Mouse (Mus musculus) erythroblast, adult 5-6 weeks (primary cell): Measurements from ENCODE around the gene Itih3. TPM values are rescaled to one million over a fixed set of nuclear protein-coding genes. Genes with fewer than 3 reads are reported as not detected.

ENCODE experiments used
- ATAC-seq: replicated peaks from 2 replicates; pipeline ENCODE4 v1.8.0; 2016; ENCODE audit warnings: moderate number of reproducible peaks, mild to moderate bottlenecking, moderate TSS enrichment, inconsistent platforms; ENCODE audit not compliant: poor library complexity, low FRiP score, severe bottlenecking
- total RNA-seq, 2 experiments: library from RNA; stranded (forward) in 1 of 2; stranded (reverse) in 1 of 2; fragments of 150-400 nt in 1 of 2; fragments of 200-764, 138-1000 nt in 1 of 2; gene quantifications; 2 replicates each; pipeline versions ENCODE4 v1.2.3 to v1.2.4; 2015 to 2017; ENCODE audit warnings: low replicate concordance in 2 of 2

The Itih3 gene
- total RNA-seq, 2 experiments from 2014 or later = not detected

- ATAC-seq = no peak
Measured at GRCm38 (mm10) chr14:30868826-30869225, 54.7 kb downstream of the Itih3 start.

GRCm38 (mm10) chr14:30867042-30867441, 56.5 kb downstream of the Itih3 start:
- ATAC-seq = peak; percentile 80

- ATAC-seq = no peak
Measured at GRCm38 (mm10) chr14:30865311-30865710, 58.2 kb downstream of the Itih3 start.

- ATAC-seq = no peak
Measured at GRCm38 (mm10) chr14:30862368-30862767, 61.2 kb downstream of the Itih3 start.

GRCm38 (mm10) chr14:30861421-30862125, 62.0 kb downstream of the Itih3 start:
- ATAC-seq = no peak

Other genes with a start within 250 kb of the Itih3 start
- gene Sfmbt1, start 208.9 kb downstream of the Itih3 start, total RNA-seq (2015; ENCODE audit: low replicate concordance) = 8.2 and 8.6 TPM in 2 replicates
- gene Sfmbt1, start 208.9 kb downstream of the Itih3 start, total RNA-seq (2017; ENCODE audit: low replicate concordance) = 9.8 and 10.1 TPM in 2 replicates
- gene Tmem110, start 98.2 kb downstream of the Itih3 start, total RNA-seq (2015; ENCODE audit: low replicate concordance) = 2.1 and 11.3 TPM in 2 replicates
- 0.98 and 2.2 TPM in 2 replicates for gene Tmem110, start 98.2 kb downstream of the Itih3 start, total RNA-seq (2017; ENCODE audit: low replicate concordance)
- 1.3 TPM in 1 of 2 replicates, not detected in the other for gene Mustn1, start 44.6 kb downstream of the Itih3 start, total RNA-seq (2015; ENCODE audit: low replicate concordance)
- not detected in 2 replicates for gene Mustn1, start 44.6 kb downstream of the Itih3 start, total RNA-seq (2017; ENCODE audit: low replicate concordance)
- not detected in 2 replicates for gene Itih4, start 37.3 kb downstream of the Itih3 start, total RNA-seq (2015; ENCODE audit: low replicate concordance)
- not detected in 2 replicates for gene Itih4, start 37.3 kb downstream of the Itih3 start, total RNA-seq (2017; ENCODE audit: low replicate concordance)
- gene Itih1, start 19.5 kb upstream of the Itih3 start, total RNA-seq (2015; ENCODE audit: low replicate concordance) = not detected in 2 replicates
- not detected in 2 replicates for gene Itih1, start 19.5 kb upstream of the Itih3 start, total RNA-seq (2017; ENCODE audit: low replicate concordance)
- gene Nek4, start 27.6 kb upstream of the Itih3 start, total RNA-seq (2015; ENCODE audit: low replicate concordance) = 0.38 and 1.0 TPM in 2 replicates
- 2.5 and 4.3 TPM in 2 replicates for gene Nek4, start 27.6 kb upstream of the Itih3 start, total RNA-seq (2017; ENCODE audit: low replicate concordance)
- gene Glt8d1, start 77.6 kb upstream of the Itih3 start, total RNA-seq (2015; ENCODE audit: low replicate concordance) = 6.9 and 18.6 TPM in 2 replicates
- 5.8 and 6.3 TPM in 2 replicates for gene Glt8d1, start 77.6 kb upstream of the Itih3 start, total RNA-seq (2017; ENCODE audit: low replicate concordance)
- gene Spcs1, start 77.9 kb upstream of the Itih3 start, total RNA-seq (2015; ENCODE audit: low replicate concordance) = 64.6 and 77.6 TPM in 2 replicates
- 28.6 and 29.4 TPM in 2 replicates for gene Spcs1, start 77.9 kb upstream of the Itih3 start, total RNA-seq (2017; ENCODE audit: low replicate concordance)
- 69.4 and 75.4 TPM in 2 replicates for gene Pbrm1, start 95.4 kb upstream of the Itih3 start, total RNA-seq (2015; ENCODE audit: low replicate concordance)
- gene Pbrm1, start 95.4 kb upstream of the Itih3 start, total RNA-seq (2017; ENCODE audit: low replicate concordance) = 84.8 and 100 TPM in 2 replicates
- gene Gnl3, start 95.4 kb upstream of the Itih3 start, total RNA-seq (2015; ENCODE audit: low replicate concordance) = 55.4 and 66.3 TPM in 2 replicates
- 42.4 and 45.2 TPM in 2 replicates for gene Gnl3, start 95.4 kb upstream of the Itih3 start, total RNA-seq (2017; ENCODE audit: low replicate concordance)
- 22.8 and 30.9 TPM in 2 replicates for gene Smim4, start 205.2 kb upstream of the Itih3 start, total RNA-seq (2015; ENCODE audit: low replicate concordance)
- 14.7 and 16.2 TPM in 2 replicates for gene Smim4, start 205.2 kb upstream of the Itih3 start, total RNA-seq (2017; ENCODE audit: low replicate concordance)
- gene Nt5dc2, start 207.3 kb upstream of the Itih3 start, total RNA-seq (2015; ENCODE audit: low replicate concordance) = 12.3 and 18.4 TPM in 2 replicates
- gene Nt5dc2, start 207.3 kb upstream of the Itih3 start, total RNA-seq (2017; ENCODE audit: low replicate concordance) = 5.0 and 30.4 TPM in 2 replicates
- gene Stab1, start 244.9 kb upstream of the Itih3 start, total RNA-seq (2015; ENCODE audit: low replicate concordance) = not detected in 2 replicates
- gene Stab1, start 244.9 kb upstream of the Itih3 start, total RNA-seq (2017; ENCODE audit: low replicate concordance) = 0.70 TPM in 1 of 2 replicates, not detected in the other